Mouse (Mus musculus): Measurements from ENCODE around the gene Baat. TPM values are rescaled to one million over a fixed set of nuclear protein-coding genes. Genes with fewer than 3 reads are reported as not detected.
"Not testable (repeated sequence)": the region's sequence is repeated elsewhere in the genome, so short reads cannot be mapped to it uniquely, and the experiment has no call there.

Gene Baat
- polyA plus RNA-seq, 1 experiment: not detected

- no peak overlapping the region for H3K27ac ChIP-seq (ENCODE audit: insufficient read depth, low read depth, low read length)
- no peak for TF ChIP-seq POLR2A (IDR thresholded peaks at IDR 0.05; ENCODE audit: borderline replicate concordance, low read depth, low read length)
- TF ChIP-seq CTCF (IDR thresholded peaks at IDR 0.05; ENCODE audit: low read depth, low read length): no peak
Measured at GRCm38 (mm10) chr4:49535036-49535435, 28.7 kb upstream of the Baat start.

GRCm38 (mm10) chr4:49522576-49522975, 16.2 kb upstream of the Baat start:
- H3K27ac ChIP-seq (ENCODE audit: insufficient read depth, low read depth, low read length): no peak overlapping the region
- TF ChIP-seq CTCF (IDR thresholded peaks at IDR 0.05; ENCODE audit: low read depth, low read length): no peak
- TF ChIP-seq POLR2A (IDR thresholded peaks at IDR 0.05; ENCODE audit: borderline replicate concordance, low read depth, low read length): no peak
- H3K4me1 ChIP-seq (ENCODE audit: control insufficient read depth, insufficient read depth, low read length): peaks cover 14% of the 10 kb centered on the region
- no peak overlapping the region for H3K4me3 ChIP-seq (ENCODE audit: insufficient read depth, low read length)

More at GRCm38 (mm10) chr4:49535036-49535435, 28.7 kb upstream of the Baat start:
- Histone ChIP-seq H3K4me3 (ENCODE audit: insufficient read depth, low read length) (no peak overlapping the region), H3K4me1 (ENCODE audit: control insufficient read depth, insufficient read depth, low read length) (no peaks in the 10 kb centered on the region)

GRCm38 (mm10) chr4:49521346-49521745, 15.0 kb upstream of the Baat start:
- TF ChIP-seq POLR2A (IDR thresholded peaks at IDR 0.05; ENCODE audit: borderline replicate concordance, low read depth, low read length): no peak
- TF ChIP-seq CTCF (IDR thresholded peaks at IDR 0.05; ENCODE audit: low read depth, low read length): no peak; the same call in 1 of the 2 replicates
- peaks cover 14% of the 10 kb centered on the region for H3K4me1 ChIP-seq (ENCODE audit: control insufficient read depth, insufficient read depth, low read length)
- peak overlapping the region; percentile 98 for H3K4me3 ChIP-seq (ENCODE audit: insufficient read depth, low read length)
- H3K27ac ChIP-seq (ENCODE audit: insufficient read depth, low read depth, low read length): no peak overlapping the region

- Histone ChIP-seq H3K27ac (ENCODE audit: insufficient read depth, low read depth, low read length) (peak within 1 kb of the TSS; percentile 25), H3K4me3 (ENCODE audit: insufficient read depth, low read length) (peak within 1 kb of the TSS; percentile 98), H3K4me1 (ENCODE audit: control insufficient read depth, insufficient read depth, low read length) (peaks cover 14% of the 10 kb centered on the region)
- TF ChIP-seq CTCF (IDR thresholded peaks at IDR 0.05; ENCODE audit: low read depth, low read length) (no peak), POLR2A (IDR thresholded peaks at IDR 0.05; ENCODE audit: borderline replicate concordance, low read depth, low read length) (no peak)
Measured at GRCm38 (mm10) chr4:49520572-49521340, 14.4 kb upstream of the Baat start, which contains the start of the genes Mrpl50 and Zfp189. Gene Mrpl50 (minus strand): TSS chr4:49521093. Gene Zfp189 (plus strand): TSS chr4:49521176.

GRCm38 (mm10) chr4:49519476-49519875, 13.1 kb upstream of the Baat start:
- Histone ChIP-seq H3K4me3 (ENCODE audit: insufficient read depth, low read length) (peak overlapping the region; percentile 42), H3K4me1 (ENCODE audit: control insufficient read depth, insufficient read depth, low read length) (peaks cover 14% of the 10 kb centered on the region), H3K27ac (ENCODE audit: insufficient read depth, low read depth, low read length) (no peak overlapping the region)
- TF ChIP-seq POLR2A (IDR thresholded peaks at IDR 0.05; ENCODE audit: borderline replicate concordance, low read depth, low read length) (no peak), CTCF (IDR thresholded peaks at IDR 0.05; ENCODE audit: low read depth, low read length) (peak; percentile 42; the same call in 1 of the 2 replicates)

- no peak overlapping the region for H3K4me3 ChIP-seq (ENCODE audit: insufficient read depth, low read length)
- no peak for TF ChIP-seq CTCF (IDR thresholded peaks at IDR 0.05; ENCODE audit: low read depth, low read length)
- TF ChIP-seq POLR2A (IDR thresholded peaks at IDR 0.05; ENCODE audit: borderline replicate concordance, low read depth, low read length): no peak
- H3K4me1 ChIP-seq (ENCODE audit: control insufficient read depth, insufficient read depth, low read length): peaks cover 8% of the 10 kb centered on the region
- no peak overlapping the region for H3K27ac ChIP-seq (ENCODE audit: insufficient read depth, low read depth, low read length)
Measured at GRCm38 (mm10) chr4:49514441-49514840, 8.1 kb upstream of the Baat start.

DNA sequence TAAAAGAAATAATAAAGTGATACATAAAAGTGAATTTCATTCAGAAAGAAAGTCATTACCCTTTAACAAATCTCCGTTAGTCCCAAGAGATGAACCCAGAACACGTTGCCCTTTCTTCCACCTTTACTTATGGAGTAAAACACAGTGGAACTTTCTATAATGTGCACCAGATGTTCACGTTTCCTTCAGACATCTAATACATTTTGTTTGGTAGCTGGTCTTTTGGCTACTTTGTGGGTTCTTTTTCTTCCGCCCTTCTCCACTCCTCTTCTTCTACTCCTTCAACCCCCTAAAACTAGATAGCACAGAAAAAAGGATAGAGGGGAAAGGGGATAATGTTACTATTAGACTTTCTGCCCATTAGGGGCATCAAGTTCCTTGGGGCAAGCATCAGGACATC, 6.3 kb upstream of the Baat start:
- H3K4me3 ChIP-seq (ENCODE audit: insufficient read depth, low read length): no peak overlapping the region
- no peaks in the 10 kb centered on the region for H3K4me1 ChIP-seq (ENCODE audit: control insufficient read depth, insufficient read depth, low read length)
- H3K27ac ChIP-seq (ENCODE audit: insufficient read depth, low read depth, low read length): no peak overlapping the region
- TF ChIP-seq POLR2A (IDR thresholded peaks at IDR 0.05; ENCODE audit: borderline replicate concordance, low read depth, low read length): no peak
- TF ChIP-seq CTCF (IDR thresholded peaks at IDR 0.05; ENCODE audit: low read depth, low read length): no peak

DNA sequence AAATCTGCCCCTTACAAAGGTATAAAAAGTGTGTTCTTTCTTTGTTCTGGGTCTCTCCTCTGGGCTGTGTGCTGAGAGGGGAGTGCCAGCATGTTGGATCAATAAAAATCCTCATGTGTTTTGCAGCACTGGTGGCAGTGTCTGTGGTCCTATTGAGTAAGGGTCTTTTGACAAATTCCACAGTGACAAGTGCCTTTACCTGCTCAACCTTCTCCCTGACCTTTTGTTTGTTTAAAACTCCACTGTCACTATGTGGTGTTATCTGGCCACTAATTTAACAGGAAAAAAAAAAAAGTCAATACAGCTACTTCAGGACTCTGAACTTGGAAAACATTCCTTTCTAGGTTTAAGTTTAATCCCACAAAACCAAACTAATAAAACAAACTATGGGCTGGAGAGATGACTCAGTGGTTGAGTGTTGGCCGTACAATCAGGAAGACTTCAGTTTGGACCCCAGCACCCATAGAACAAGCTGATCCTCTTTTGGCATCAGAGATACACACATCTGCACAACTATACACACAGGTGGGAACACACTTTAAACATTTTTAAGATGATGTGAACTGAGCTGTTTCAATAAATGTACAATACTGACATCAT, 4.0 kb upstream of the Baat start:
- H3K27ac ChIP-seq (ENCODE audit: insufficient read depth, low read depth, low read length); H3K4me1 ChIP-seq (ENCODE audit: control insufficient read depth, insufficient read depth, low read length); H3K4me3 ChIP-seq (ENCODE audit: insufficient read depth, low read length): not testable (repeated sequence)

GRCm38 (mm10) chr4:49509183-49509582, 2.8 kb upstream of the Baat start:
- no peak for TF ChIP-seq CTCF (IDR thresholded peaks at IDR 0.05; ENCODE audit: low read depth, low read length)
- no peak for TF ChIP-seq POLR2A (IDR thresholded peaks at IDR 0.05; ENCODE audit: borderline replicate concordance, low read depth, low read length)
- no peak overlapping the region for H3K27ac ChIP-seq (ENCODE audit: insufficient read depth, low read depth, low read length)
- H3K4me3 ChIP-seq (ENCODE audit: insufficient read depth, low read length): no peak overlapping the region
- H3K4me1 ChIP-seq (ENCODE audit: control insufficient read depth, insufficient read depth, low read length): no peaks in the 10 kb centered on the region

- no peaks in the 10 kb centered on the region for H3K4me1 ChIP-seq (ENCODE audit: control insufficient read depth, insufficient read depth, low read length)
- no peak overlapping the region for H3K4me3 ChIP-seq (ENCODE audit: insufficient read depth, low read length)
- H3K27ac ChIP-seq (ENCODE audit: insufficient read depth, low read depth, low read length): no peak overlapping the region
- TF ChIP-seq CTCF (IDR thresholded peaks at IDR 0.05; ENCODE audit: low read depth, low read length) (no peak), POLR2A (IDR thresholded peaks at IDR 0.05; ENCODE audit: borderline replicate concordance, low read depth, low read length) (no peak)
Measured at GRCm38 (mm10) chr4:49503563-49503962, 2.8 kb downstream of the Baat start.

GRCm38 (mm10) chr4:49485934-49486650, 20.3 kb downstream of the Baat start:
- H3K27ac ChIP-seq (ENCODE audit: insufficient read depth, low read depth, low read length); H3K4me1 ChIP-seq (ENCODE audit: control insufficient read depth, insufficient read depth, low read length); H3K4me3 ChIP-seq (ENCODE audit: insufficient read depth, low read length): not testable (repeated sequence)
